Mouse (Mus musculus) liver, embryonic 15.5 days (tissue): ENCODE measurements around the gene Dr1. TPM values are rescaled to one million over a fixed set of nuclear protein-coding genes. Genes with fewer than 3 reads are reported as not detected.
"Not testable (repeated sequence)": the region's sequence is repeated elsewhere in the genome, so short reads cannot be mapped to it uniquely, and the experiment has no call there.

ENCODE experiments used
- ATAC-seq: fragments of 200-750 bp; cut with Nextera tagmentation; 2 replicates; pipeline ENCODE4 v1.8.0; 2017; ENCODE audit warnings: moderate number of reproducible peaks, mild to moderate bottlenecking, moderate library complexity; ENCODE audit not compliant: insufficient read depth
- H3K27ac ChIP-seq: fragments of 300-500 bp; sonication (generic); replicated peaks from 2 replicates; pipeline ENCODE4 v1.5.1; 2015; ENCODE audit warnings: mild to moderate bottlenecking, inconsistent platforms
- H3K27me3 ChIP-seq: fragments of 300-500 bp; sonication (generic); 2 replicates; pipeline ENCODE4 v1.6.1; 2015; ENCODE audit warnings: mild to moderate bottlenecking, inconsistent platforms
- H3K36me3 ChIP-seq: fragments of 300-500 bp; sonication (generic); replicated peaks from 2 replicates; pipeline ENCODE4 v1.6.1; 2015; ENCODE audit warnings: moderate library complexity, mild to moderate bottlenecking, inconsistent platforms
- H3K4me1 ChIP-seq: fragments of 300-500 bp; sonication (generic); replicated peaks from 2 replicates; pipeline ENCODE4 v1.6.1; 2015; ENCODE audit warnings: inconsistent platforms
- H3K4me2 ChIP-seq: fragments of 300-500 bp; sonication (generic); 2 replicates; pipeline ENCODE4 v1.6.1; 2015; ENCODE audit warnings: moderate library complexity, mild to moderate bottlenecking, inconsistent platforms
- H3K4me3 ChIP-seq: fragments of 300-500 bp; sonication (generic); replicated peaks from 2 replicates; pipeline ENCODE4 v1.5.1; 2015; ENCODE audit warnings: mild to moderate bottlenecking, inconsistent platforms
- H3K9ac ChIP-seq: fragments of 300-500 bp; sonication (generic); 2 replicates; pipeline ENCODE4 v1.6.1; 2015; ENCODE audit warnings: moderate library complexity, mild to moderate bottlenecking, inconsistent platforms
- H3K9me3 ChIP-seq: fragments of 300-500 bp; sonication (generic); replicated peaks from 2 replicates; pipeline ENCODE4 v1.6.1; 2016; ENCODE audit warnings: inconsistent platforms
- WGBS: fragments of 180-500 bp; shearing (Covaris S2); methylation state at CpG from one replicate; pipeline ENCODE4 v1.1.7; 2015; ENCODE audit warnings: mixed read lengths; ENCODE audit not compliant: insufficient replicate concordance; 5-methylcytosine and 5-hydroxymethylcytosine counted together
- polyA plus RNA-seq: library from polyadenylated mRNA; unstranded; fragments of >200 nt; fragmentation: Nextera tagmentation; extraction: Ambion mirVana; gene quantifications from 2 replicates; pipeline ENCODE4 v1.2.1, GENCODE M21; 2015

Dr1 gene
- 25.0 and 25.6 TPM in 2 replicates for polyA plus RNA-seq

DNA sequence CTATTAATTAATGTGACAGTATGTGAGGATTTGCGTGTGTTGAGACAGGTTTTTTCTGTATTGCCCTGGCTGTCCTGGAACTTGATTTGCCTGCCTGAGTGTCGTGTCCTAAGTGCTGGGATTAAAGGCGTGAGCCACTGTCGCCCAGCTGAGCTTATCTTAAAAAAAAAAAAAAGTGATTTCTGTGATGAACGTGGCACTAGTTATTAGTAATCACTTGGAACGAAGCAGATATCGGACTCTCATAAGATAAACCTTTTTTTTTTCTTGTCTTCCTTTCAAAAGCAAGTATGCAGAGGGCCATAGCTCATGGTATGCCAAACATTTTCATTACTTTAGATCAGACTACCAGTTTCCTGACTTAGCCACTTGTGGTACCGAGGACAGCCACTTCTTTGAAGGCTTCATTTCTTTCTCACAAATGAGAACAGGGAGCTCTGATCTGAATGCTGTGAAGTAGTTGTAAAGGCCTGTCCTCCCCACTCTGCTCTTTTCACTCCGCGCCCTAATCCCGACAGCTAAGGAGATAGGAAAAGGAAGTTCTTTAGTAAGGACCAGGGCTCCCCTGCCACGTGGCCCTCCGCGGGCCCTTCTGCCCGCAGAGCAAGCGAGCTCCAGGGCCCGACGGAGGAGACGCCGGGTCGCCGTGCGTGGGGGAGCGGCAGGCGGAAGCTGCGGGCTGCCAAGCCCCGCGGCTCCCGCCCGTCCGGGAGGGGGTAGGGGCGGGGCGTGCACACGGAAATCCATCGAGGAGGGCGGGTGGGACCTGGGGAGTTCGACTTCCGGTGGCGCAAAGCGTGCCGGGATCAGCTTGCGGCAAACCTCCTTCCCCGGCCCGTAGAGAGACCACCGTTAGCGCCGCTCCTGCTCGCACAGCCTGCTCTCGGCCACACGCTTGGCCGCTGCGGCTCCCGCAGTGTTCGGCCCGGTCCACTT lies at the start of gene Dr1:
TSS of gene Dr1 (plus strand) at position 771 of the 936 bp plus-strand sequence.
- Histone ChIP-seq H3K9ac (peak within 1 kb of the TSS; percentile 96), H3K9me3 (no peaks in the 10 kb centered on the region), H3K4me2 (peak within 1 kb of the TSS; percentile 86), H3K27me3 (no peaks in the 10 kb centered on the region), H3K4me3 (peak within 1 kb of the TSS; percentile 87), H3K36me3 (peaks cover 10% of the 10 kb centered on the region), H3K27ac (peak within 1 kb of the TSS; percentile 96), H3K4me1 (peaks cover 74% of the 10 kb centered on the region)
- peak; percentile 95 for ATAC-seq
- 1% methylated on average over 55 of the region's 55 CpGs for whole genome bisulfite sequencing

DNA sequence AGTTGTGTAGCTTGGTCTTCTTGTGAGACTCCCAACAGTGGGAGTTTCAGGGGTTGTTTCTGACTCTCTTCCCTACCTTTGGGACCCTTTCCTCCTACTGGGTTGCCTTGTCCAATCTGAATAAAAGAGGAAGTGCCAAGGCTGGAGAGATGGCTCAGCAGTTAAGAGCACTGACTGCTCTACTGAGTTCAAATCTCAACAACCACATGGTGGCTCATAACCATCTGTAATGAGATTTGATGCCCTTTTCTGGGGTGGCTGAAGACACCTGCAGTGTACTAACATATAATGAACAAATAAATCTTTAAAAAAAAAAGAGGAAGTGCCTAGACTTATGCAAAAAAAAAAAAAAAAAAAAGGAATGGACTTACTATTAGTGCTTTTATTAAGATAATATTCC lies 44.6 kb upstream of the Dr1 start:
- no peak overlapping the region for H3K27ac ChIP-seq
- no peak for ATAC-seq
- H3K27me3 ChIP-seq, result no peaks in the 10 kb centered on the region
- H3K36me3 ChIP-seq, result no peaks in the 10 kb centered on the region
- no peak overlapping the region for H3K4me2 ChIP-seq
- no peak overlapping the region for H3K9ac ChIP-seq
- no peaks in the 10 kb centered on the region for H3K4me1 ChIP-seq
- no peak overlapping the region for H3K4me3 ChIP-seq
- no peaks in the 10 kb centered on the region for H3K9me3 ChIP-seq

- no peak overlapping the region for H3K27ac ChIP-seq
- ATAC-seq, result no peak
These were observed 42.5 kb upstream of the Dr1 start for GRCm38 (mm10) chr5:108226159-108226558.

DNA sequence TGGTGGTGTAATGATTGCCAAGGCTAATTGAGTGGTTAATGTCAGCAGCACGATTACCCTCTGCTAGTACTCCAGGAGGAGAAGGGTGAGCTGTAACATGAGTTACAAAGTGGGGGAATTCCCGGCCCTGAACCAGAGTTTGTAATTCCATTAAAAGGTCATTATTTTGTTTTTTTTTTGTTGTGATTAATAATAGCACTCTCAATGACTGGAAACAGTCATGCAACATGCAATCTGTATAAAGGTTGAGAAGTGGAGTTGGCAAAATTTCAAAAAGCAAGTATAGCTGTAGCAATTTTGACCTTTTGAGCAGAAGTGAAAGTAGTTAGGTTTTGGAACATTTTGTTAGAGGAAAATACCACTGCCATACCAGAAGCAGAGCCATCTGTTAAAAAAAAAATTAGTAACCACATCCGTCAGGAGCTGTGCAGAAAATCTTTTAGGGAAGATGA lies 22.4 kb upstream of the Dr1 start:
- no peak for ATAC-seq
- 48% methylated on average over 3 of the region's 3 CpGs for WGBS
- no peak overlapping the region for H3K4me2 ChIP-seq
- H3K4me3 ChIP-seq, result no peak overlapping the region
- H3K27ac ChIP-seq, result no peak overlapping the region
- H3K36me3 ChIP-seq, result no peaks in the 10 kb centered on the region
- H3K27me3 ChIP-seq, result 0 out of 2 replicates have a peak, but pooled peaks cover 4% of the 10 kb centered on the region
- no peak overlapping the region for H3K9ac ChIP-seq
- H3K9me3 ChIP-seq, result no peaks in the 10 kb centered on the region
- no peaks in the 10 kb centered on the region for H3K4me1 ChIP-seq

More at GRCm38 (mm10) chr5:108226159-108226558, 42.5 kb upstream of the Dr1 start:
- Histone ChIP-seq H3K4me1 (no peaks in the 10 kb centered on the region), H3K9ac (no peak overlapping the region), H3K4me2 (no peak overlapping the region), H3K27me3 (no peaks in the 10 kb centered on the region), H3K36me3 (no peaks in the 10 kb centered on the region), H3K9me3 (no peaks in the 10 kb centered on the region), H3K4me3 (no peak overlapping the region)

DNA sequence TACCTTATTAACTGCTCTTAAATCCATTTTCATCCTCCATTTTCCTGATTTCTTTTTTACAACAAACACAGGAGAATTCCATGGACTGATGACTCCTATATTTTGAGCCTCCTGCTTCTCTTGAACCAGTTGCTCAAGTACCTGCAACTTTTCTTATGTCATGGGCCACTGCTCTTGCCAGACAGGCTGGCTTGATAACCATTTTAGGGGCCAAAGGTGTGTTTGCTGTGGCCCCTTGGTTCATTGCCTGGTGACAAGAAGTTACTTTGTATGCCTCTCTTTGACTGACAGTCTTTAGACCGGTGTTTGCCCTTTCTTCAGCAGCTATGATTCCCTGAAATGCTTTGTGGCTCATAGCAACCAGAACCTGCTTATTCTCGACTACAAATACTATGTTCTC lies 18.7 kb upstream of the Dr1 start:
- no peaks in the 10 kb centered on the region for H3K36me3 ChIP-seq
- no peaks in the 10 kb centered on the region for H3K4me1 ChIP-seq
- no peak overlapping the region for H3K9ac ChIP-seq
- H3K4me2 ChIP-seq, result no peak overlapping the region
- H3K4me3 ChIP-seq, result no peak overlapping the region
- ATAC-seq, result no peak
- whole genome bisulfite sequencing, result 41% methylated on average over 2 of the region's 2 CpGs
- no peaks in the 10 kb centered on the region for H3K9me3 ChIP-seq
- H3K27me3 ChIP-seq, result peaks cover 4% of the 10 kb centered on the region; the same call in 1 of the 2 replicates
- no peak overlapping the region for H3K27ac ChIP-seq

GRCm38 (mm10) chr5:108255259-108255658 lies 13.4 kb upstream of the Dr1 start:
- Histone ChIP-seq H3K4me2 (no peak overlapping the region), H3K27ac (no peak overlapping the region), H3K36me3 (no peaks in the 10 kb centered on the region), H3K4me3 (no peak overlapping the region), H3K9me3 (no peaks in the 10 kb centered on the region), H3K4me1 (no peaks in the 10 kb centered on the region), H3K9ac (no peak overlapping the region), H3K27me3 (peaks cover 4% of the 10 kb centered on the region; the same call in 1 of the 2 replicates)
- 65% methylated on average over 5 of the region's 5 CpGs for WGBS
- ATAC-seq, result no peak

DNA sequence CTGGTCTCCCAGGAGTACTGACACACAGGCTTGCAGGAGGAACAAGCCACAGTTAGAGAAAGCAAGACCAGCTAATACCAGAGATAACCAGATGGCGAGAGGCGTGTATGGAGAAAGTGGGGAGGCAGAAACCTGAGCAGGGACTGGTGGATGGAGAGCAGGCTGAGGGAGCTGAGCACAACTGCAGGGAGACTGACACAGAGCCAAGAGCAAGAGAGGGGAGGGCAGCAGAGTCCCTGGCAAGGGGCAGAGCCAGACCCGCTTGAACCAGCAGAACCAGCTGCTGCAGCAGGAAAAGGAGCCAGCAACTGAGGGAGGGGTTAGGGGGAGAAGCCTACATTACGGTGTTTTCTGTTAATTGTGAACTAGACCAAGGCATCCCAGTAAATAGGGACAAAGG lies 6.0 kb upstream of the Dr1 start:
- peak overlapping the region; percentile 36 for H3K4me2 ChIP-seq
- no peaks in the 10 kb centered on the region for H3K36me3 ChIP-seq
- H3K27ac ChIP-seq, result peak overlapping the region; percentile 57
- no peaks in the 10 kb centered on the region for H3K27me3 ChIP-seq
- H3K9me3 ChIP-seq, result no peaks in the 10 kb centered on the region
- peaks cover 54% of the 10 kb centered on the region for H3K4me1 ChIP-seq
- peak; percentile 77 for ATAC-seq
- 24% methylated on average over 4 of the region's 4 CpGs for WGBS
- no peak overlapping the region; the same call in 1 of the 2 replicates for H3K9ac ChIP-seq
- no peak overlapping the region for H3K4me3 ChIP-seq

DNA sequence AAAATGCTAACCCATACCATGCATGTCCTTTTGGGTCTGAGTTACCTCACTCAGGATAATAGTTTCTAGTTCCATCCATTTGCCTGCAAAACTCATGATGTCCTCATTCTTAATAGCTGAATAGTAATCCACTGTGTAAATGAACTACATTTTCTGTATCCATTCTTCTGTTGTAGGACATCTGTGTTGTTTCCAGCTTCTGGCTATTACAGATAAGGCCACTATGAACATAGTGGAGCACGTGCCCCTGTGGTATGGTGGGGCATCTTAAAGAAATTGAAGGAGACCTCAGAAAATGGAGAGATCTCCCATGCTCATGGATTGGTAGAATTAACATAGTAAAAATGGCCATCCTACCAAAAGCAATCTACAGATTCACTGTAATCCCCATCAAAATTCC lies 4.9 kb upstream of the Dr1 start:
- H3K4me1 ChIP-seq, result peaks cover 63% of the 10 kb centered on the region
- not testable (repeated sequence) for H3K27me3 ChIP-seq, H3K9ac ChIP-seq, H3K4me2 ChIP-seq, H3K36me3 ChIP-seq, H3K4me3 ChIP-seq, H3K9me3 ChIP-seq, ATAC-seq
- WGBS, result 21% methylated on average over 1 of the region's 1 CpGs
- H3K27ac ChIP-seq, result peak overlapping the region; percentile 57

DNA sequence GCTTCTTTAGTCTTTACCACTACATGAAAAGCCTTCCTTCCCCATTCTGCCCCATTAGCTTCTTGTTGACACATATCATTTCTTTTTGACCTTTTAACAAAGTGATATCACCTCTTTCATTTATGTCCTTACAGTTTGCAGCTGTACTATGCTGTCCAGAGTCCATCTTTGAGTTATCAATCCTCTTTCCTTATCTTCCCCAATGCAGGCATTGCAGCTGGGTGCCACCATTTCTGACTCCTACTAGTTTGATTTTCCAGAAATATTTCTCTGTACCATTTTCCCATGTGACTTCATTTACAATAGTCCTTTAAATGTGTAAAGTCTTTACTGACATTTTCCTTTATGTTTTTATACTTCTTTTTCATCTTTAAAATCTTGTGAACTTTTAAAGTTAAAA lies 1.7 kb upstream of the Dr1 start:
- Histone ChIP-seq H3K27ac (peak overlapping the region; percentile 73), H3K9ac (no peak overlapping the region), H3K4me1 (peaks cover 77% of the 10 kb centered on the region), H3K27me3 (no peaks in the 10 kb centered on the region), H3K4me2 (peak overlapping the region; percentile 35), H3K36me3 (no peaks in the 10 kb centered on the region), H3K4me3 (no peak overlapping the region), H3K9me3 (no peaks in the 10 kb centered on the region)
- no peak for ATAC-seq

DNA sequence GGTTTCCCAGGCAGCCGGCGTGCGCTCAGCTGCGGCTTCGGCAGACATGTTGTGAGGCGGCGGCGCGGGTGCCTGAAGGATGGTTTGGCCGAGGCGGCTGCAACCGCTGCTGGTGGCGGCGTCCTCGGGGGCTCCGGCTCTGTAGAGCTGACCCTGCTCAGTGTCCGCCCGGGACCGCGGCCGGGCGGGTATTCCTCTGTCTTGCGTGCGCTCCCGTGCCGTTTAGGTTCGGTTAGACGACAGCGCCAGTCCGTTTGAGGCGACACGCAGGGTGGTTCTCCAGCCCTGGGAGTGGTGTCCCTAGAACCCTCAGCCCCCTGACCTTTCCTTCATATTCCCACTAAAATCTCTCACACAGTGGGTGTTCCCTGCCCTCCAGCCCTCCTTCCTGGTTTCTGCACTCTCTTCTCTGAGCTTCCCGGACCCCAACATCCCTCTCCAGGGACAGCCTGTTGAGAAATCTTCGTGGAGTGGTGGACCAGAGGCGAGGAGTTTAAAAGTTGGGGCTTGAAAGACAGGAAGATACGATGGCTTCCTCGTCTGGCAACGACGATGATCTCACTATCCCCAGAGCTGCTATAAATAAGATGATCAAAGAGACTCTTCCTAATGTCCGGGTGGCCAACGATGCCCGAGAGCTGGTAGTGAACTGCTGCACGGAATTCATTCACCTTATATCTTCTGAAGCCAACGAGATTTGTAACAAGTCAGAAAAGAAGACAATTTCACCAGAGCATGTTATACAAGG lies 540 bp downstream of the Dr1 start:
- Histone ChIP-seq H3K27me3 (no peaks in the 10 kb centered on the region), H3K4me1 (peaks cover 72% of the 10 kb centered on the region), H3K4me3 (peak overlapping the region; percentile 87), H3K27ac (peak overlapping the region; percentile 96), H3K4me2 (peak overlapping the region; percentile 86), H3K9ac (peak overlapping the region; percentile 96), H3K36me3 (peaks cover 16% of the 10 kb centered on the region), H3K9me3 (no peaks in the 10 kb centered on the region)
- peak; percentile 72 for ATAC-seq
- under 1% methylated on average over 44 of the region's 44 CpGs for WGBS

GRCm38 (mm10) chr5:108269811-108270151 lies 1.1 kb downstream of the Dr1 start:
- Histone ChIP-seq H3K36me3 (peaks cover 19% of the 10 kb centered on the region), H3K27ac (peak overlapping the region; percentile 96), H3K4me3 (peak overlapping the region; percentile 87), H3K9ac (peak overlapping the region; percentile 96), H3K9me3 (no peaks in the 10 kb centered on the region), H3K4me2 (peak overlapping the region; percentile 86), H3K27me3 (no peaks in the 10 kb centered on the region), H3K4me1 (peaks cover 69% of the 10 kb centered on the region)
- no peak for ATAC-seq
- 2% methylated on average over 7 of the region's 7 CpGs for WGBS
